Mouse (Mus musculus): ENCODE measurements at regions not wholly inside any gene's neighbourhood (a gene's known extent, or its start where the extent isn't known, plus 50 kb on each side); places are given as distances from the start of the nearest gene placed in this dataset.

DNA sequence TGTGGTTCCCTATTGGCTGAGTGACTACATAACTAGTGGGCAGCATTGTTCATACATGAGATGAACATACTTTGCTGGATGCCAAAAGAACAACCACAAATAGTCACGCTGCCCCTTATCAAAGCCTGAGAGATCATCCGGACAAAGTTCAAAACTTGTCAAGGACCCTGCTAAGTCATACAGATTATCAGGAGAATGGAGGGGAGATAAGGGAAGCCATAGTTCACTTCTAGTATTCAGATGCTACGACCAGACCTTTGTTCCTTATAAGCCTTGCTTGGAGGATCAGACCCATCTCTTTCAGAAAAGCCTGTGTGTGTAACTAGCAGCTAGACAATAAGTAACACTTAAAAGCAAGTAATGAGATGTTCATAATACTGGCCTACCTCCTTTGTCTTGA lies 97.0 kb upstream of the Mamld1 start:
- TF ChIP-seq CTCF (IDR thresholded peaks at IDR 0.05; ENCODE audit: borderline replicate concordance, extremely low read depth, insufficient read depth, insufficient read length) (no peak), POLR2A (IDR thresholded peaks at IDR 0.05; ENCODE audit: borderline replicate concordance, extremely low read depth, insufficient read depth, insufficient read length, poor library complexity, severe bottlenecking) (no peak)
